Mouse (Mus musculus) telencephalon, adult 2 months (tissue): Measurements from ENCODE around the gene Cand1.

Experiments
- DNase-seq: peaks from one replicate; pipeline ENCODE4 v3.0.0-alpha.2; 2011; ENCODE audit warnings: low read depth, low spot score

The Cand1 gene

DNA sequence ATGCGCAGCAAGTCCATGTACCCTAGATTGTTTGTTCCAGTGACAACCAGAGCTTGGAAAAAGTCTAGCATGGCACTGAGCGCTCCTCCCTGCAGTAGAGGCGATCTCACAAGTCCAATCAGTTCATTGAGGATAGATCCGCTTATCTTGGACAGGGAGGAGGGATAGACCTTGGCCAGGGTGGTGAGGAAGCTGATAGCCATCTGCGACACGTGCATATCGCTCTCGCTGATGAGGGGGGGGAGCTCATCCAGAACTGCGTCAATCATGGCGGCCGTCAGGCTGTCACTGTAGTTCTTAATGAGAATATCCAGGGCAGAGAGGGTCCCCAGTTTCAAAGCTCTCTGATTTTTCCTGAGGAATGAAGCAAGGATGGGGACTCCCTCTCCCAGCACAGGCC is 28.6 kb downstream of the Cand1 start:
- DNase-seq: no peak

DNA sequence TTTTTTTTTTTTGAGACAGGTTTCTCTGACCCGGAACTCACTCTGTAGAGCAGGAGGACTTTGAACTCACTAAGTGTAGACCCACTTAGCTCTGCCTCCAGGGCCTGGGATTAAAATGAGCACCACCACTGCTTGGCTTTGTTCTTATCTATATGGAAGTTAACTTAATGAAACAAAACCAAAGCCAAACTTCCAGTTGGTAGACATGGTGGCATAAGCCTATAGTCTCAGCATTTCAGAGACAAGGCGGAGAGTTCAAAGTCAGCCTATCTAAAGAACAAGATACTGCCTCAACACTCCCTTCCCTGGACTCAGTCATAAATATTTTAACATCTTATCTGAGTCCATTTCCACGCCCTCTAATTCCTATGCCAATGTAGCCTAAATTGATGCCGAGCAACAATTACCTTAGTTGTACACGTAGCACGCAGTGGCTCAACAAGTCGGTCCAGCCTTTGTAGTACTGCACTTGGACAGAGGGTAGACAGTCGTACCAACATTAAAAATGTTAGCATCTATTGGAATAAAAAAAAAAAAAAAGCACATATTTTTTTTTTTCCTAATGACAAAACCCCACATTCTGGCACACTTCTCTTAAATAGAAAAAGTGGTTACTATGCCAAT is 33.4 kb downstream of the Cand1 start:
- no peak for DNase-seq

DNA sequence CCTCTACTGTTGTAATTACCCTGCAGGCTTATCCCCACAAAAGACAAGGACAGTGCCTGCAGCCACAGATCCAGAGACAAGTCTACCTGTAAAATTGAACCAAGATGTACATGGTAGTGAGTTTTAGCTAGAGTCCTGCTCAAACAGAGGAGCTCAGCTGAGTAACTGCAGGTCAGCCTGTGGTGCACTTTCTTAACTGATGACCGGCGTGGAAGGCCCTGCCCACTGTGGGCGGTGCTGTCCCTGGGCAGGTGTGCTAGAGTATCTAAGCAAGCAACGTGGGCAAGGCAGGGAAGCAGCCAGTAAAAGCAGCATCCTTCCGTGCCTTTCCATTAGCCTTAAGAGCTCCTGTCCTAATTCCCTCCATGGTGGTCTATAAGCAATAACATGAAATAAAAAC is 34.6 kb downstream of the Cand1 start:
- no peak for DNase-seq

DNA sequence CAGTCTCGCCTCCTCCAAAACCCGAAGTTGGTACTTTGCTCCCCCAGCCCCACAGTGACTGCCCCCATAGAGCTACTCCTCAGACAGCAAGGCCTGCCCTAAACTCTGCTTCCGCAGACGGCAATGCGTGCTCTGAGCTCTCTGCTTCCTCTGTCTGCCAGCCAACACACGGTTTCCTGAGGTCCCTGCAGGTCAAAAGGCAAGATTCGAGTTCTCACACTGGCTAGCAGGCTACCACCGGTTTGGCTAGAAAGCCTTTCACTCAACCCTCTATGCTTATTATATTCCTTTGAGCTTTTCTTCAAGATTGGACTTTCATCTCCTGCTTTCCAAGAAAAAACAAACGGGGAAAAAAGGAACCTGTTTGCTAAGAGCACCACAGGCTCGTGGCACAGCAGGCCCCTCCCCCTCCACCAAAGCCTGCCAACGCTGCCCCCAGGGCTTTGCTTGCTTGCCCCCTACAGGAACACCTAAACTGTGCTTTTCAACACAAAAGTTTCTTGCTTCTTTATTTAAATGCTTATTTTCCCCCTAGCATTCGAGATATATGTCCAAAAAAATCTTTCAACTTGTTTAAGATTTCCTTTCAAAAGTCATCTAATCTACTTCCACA is 35.4 kb downstream of the Cand1 start:
- no peak for DNase-seq

DNA sequence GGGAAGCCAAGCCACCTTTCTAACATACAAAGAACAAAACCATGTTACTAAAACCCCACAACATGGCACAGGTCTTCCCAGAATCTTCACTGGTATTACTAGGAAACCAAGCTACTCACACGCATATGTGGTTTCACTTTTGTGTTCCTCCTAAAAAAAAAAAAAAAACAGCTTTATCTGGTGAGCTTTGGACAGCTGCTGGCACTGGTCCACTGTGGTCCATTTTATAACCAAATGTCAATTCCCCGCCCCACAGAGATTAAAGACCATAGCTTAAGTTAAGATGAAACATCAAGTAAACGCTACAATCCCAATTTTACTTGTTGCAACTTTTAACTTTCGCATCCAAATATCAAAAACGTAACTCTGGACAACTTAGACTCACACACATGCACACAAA is 40.0 kb downstream of the Cand1 start:
- no peak for DNase-seq

DNA sequence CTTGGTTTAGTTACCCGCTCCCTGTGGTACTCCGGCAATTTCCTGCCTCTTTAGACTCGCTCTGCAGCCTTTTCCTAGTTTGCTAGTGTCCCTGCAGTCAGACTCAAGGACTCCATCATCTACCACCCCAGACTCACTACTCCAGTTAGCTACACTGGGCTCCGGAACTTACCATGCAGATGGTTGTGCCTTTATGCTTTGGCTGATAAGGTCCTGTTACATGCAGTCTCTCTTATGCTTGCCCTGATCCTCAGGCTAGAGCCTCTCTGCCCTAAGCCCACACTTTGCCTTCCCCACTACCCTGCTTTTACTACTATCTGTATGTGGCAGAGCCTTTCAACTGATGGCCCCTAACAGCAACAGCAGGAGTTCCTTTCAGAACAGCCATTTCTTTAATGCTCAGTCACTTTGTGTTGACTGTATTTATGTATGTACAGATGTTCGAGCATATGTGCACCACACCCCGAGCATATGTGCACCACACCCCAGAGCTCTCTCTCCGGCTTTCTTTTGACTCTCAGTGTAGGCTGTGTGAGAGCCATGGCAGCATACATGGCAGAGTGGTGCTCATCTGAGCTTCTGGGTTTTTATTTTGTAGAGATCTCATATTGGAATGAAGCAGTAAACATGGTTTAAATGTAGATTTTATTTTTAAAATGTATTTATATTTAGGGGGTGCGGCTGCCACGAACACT is 41.5 kb downstream of the Cand1 start:
- peak; percentile 24 for DNase-seq

DNA sequence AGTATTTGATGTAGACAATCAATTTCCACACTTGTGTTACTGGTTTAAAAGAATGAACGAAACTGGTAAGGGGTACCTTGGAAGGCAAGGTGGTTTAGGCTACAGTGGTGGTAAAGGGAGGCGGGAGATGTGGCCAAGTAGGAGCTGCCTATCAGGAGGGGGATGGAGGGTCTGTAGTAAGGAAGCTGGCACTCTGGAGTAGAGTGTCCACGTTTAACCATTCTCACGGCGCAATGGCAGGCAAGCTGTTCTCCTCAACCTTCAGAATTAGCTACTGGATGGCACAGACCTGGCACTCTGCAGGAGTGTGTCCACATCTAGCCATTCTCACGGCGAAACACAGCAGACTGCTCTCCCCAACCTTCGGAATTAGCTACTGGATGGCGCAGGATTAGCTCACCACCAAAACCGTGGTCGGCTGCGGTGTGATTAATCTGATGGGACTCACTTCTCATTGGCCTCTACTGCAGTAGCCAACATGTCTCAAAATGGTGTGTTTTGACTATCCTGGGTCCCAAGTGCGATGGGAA is 42.2 kb downstream of the Cand1 start:
- no peak for DNase-seq

DNA sequence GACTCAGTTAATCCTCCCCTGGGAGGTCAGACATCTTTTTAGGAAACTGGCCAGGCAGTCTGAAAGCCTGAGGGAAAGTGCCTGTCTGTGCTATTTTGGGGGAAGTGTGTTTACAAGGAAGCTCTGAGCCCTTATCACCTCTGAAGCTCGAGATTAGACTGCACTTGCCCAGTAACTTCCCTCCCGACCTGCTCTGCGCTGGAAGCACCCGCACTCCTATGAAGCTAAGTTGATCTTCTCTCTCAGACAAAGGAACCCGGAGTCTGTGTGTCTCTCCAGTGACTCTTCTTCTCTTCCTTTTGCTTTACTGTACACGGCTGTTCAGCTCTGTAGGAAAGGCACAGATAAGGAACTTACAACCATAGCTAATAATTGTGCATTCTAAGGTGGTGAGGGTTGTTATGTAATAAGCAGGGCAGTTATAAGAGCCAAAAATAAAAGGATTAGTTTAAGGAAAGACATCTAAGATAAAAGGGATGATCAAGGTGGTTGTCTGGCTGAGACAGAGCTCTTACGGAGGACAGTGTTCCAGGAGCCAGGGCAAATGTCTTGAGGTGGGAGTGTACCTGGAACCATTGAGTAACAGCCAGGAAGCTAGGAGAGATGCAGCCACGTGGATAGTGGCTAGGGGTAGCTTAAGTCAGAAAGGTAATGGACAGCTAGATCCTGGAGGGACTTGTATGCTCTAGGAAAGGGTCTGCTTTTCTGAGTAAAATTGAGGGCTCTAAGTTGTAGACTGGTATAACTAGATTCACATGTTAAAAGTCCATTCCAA is 47.1 kb downstream of the Cand1 start:
- DNase-seq: no peak

DNA sequence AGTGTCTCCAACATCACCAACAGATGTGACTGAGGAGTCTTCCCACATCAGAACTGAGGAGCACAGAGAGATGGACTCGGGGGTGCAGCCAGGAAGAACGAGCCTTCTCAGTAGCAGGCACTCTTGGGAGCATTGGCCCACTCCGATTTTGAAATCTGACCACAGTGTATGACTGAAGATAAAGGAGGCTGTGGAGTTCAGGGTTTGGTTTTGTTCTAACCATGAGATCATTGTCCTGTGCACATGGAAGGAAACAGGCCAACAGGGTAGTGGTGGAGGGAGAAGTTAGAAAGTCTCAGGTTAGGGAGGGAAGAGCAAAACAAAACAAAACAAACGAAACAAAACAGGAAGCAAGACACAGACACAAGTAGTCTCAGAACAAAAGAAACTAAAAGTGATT is 52.1 kb downstream of the Cand1 start:
- DNase-seq: no peak

DNA sequence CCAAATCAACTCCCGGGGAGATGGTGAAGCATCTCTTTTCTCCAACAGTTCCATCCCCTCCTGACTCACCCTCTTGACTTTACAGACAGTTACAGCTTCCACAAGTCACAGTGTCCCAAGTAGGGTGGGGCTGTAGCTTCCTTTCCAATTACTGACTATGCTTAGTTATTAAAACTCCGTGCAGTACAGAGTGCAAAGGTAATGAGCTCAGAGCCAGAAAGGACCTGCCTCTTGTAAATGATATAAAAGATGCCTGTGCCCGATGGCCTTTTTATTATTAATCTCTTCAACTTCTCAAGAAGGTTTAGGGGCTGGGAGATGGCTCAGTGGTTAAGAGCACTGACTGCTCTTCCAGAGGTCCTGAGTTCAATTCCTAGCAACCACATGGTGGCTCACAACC is 70.2 kb downstream of the Cand1 start:
- no peak for DNase-seq

DNA sequence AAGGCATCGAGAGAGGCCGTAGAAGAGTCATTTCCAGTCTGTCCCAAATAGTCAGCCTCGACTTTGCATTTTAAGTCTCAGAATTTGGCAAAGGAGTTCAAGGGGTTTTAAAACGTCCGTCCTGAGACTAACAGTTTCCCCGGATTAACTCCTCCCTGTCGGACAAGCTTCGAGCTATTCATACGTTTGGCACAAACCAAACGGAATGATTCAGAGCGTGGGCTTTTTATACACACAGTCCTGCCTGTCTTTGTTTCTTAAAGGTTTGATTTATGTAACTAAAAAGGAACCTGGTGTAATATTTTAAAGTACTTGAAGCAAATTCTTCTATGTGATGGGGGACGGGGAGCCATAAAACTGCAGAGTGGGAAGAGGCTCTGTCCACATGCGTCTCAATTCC is 70.6 kb downstream of the Cand1 start:
- no peak for DNase-seq

DNA sequence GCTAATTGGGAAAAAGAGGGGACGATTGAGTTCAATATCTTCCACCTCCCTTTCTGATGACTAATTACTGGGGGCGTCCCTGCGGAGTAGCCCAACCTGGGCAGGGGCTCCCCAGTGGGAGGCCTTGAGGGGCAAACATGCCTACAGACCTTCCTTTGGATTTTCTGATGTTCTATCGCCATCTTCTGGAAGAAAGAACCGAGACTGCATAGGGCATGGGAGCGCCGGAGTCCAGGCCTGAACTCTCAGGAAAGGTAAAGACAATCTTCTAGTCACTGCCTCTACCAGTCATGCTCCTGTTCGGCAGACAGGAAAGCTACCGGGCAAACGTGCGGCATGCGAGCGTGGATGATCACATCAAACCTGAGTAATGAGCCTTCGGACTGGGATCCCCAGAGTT is 71.1 kb downstream of the Cand1 start:
- DNase-seq: no peak

DNA sequence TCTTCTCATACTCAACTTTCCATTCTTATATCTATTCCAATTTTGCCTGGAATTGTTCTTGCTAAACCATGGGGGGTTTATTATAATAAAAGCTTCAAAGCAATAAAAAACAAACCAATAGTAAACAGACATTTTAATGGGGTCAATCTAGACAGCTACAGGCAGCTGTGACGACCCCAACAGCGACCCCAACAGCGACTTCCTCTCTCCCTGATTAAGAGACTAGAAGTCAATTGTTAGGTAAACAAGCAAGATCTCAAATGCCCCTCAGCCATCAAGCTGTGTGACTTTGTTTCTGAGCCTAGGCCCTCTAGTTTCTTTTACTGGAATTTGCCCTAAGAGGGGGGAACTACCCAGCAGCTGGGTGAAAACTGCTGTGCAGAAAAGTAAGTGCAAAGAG is 72.0 kb downstream of the Cand1 start:
- no peak for DNase-seq

DNA sequence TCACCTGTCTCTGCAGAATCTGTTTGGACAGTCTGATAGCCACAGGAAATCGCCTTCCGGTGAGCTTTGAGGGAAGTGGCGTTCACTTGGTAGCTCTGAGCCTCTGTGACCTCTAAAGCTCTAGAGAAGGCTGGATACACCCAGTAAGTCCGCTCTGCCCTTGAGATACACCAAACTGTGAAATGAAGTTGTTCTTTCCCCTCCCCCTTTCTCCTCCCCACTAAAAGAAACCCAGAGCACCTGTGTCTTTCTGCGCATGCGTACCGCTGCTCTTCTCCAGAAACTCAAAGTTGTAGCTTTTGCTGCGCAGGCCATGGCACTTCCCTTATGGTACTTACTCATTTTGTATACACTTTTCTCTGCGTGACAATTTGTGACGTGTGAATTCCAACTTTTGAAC is 74.8 kb downstream of the Cand1 start:
- DNase-seq: no peak

DNA sequence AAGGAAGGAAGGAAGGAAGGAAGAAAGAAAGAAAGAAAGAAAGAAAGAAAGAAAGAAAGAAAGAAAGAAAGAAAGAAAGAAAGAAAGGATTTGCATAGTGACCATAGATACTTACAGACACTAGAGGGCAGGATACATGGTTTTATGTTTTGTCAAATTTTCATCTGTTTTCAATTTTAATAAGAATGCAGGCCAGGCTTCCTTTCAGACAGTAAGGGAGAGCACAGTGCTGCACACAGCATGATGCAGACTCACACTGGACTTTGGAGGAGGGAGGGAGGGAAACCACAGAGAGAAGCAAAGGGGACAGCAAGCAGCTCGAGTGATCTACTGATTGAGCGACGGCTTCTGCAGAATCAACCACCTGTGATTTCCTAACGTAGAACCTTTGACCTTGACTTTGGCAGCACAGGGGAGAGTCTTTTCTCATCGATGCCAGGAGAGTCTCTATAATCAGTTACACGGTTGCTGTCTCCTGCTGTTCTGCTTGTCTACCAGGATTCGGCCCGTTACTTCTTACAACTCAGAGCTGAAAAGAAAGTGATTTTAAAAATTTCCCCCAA is 78.0 kb downstream of the Cand1 start:
- DNase-seq: no peak

DNA sequence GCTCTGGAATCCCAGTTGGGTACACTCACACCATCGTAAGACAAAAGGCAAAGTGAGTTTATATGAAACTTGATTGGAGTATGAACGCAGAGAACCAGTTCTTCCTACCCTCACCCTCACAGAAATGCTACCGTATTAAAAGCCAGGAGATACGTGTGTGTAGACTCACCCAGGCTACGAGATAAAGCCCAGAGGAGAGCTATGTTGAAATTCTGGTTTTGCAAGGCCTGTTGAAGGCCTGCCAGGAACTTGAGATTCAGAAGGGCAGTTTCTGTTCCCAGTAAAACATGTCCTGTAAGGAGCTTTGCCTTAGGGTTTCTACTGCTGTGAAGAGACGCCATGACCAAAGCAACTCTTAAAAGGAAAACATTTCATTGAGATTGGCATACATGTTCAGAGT is 79.7 kb downstream of the Cand1 start:
- DNase-seq: no peak

DNA sequence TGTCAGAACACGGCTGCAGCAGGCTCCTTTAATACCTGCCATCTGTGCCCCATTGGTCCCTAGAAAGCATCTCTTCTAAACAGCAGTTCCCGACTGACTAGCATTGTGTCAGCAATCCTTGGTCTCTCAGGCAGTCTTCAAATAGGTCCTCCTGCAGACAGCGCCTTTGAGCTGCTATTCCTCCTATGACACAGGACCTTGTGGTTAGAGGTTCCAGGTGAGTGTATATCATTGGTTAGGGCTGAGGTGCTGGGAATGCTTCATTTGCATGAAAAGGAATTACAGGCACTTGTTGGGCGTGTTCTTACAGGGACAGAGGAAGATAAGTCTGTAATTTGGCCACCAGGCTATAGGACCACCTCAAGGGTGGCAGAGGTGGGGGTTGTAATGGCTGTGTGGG is 90.6 kb downstream of the Cand1 start:
- no peak for DNase-seq
